Mouse (Mus musculus) lung, postnatal 0 days (tissue): ENCODE data around the gene Uevld.

Experiments
- CTCF ChIP-seq: IDR thresholded peaks from 2 replicates; pipeline ENCODE4 v1.5.1; 2016; ENCODE audit warnings: antibody characterized with exemption, mild to moderate bottlenecking
- EP300 ChIP-seq: IDR thresholded peaks from 2 replicates; pipeline ENCODE4 v1.6.1; 2016; ENCODE audit warnings: antibody characterized with exemption, mild to moderate bottlenecking, control low read depth

- TF ChIP-seq EP300 (no peak), CTCF (no peak)
Measured at GRCm38 (mm10) chr7:46986646-46987045, 28.3 kb upstream of the Uevld start.
